Mouse (Mus musculus) spleen, embryonic (tissue): ENCODE data around the gene Pnpla7.

Source experiments
- CTCF ChIA-PET: fragments of 350-600 bp; sonication (Branson Sonifier 250); formaldehyde crosslinking; loops from one replicate; lab custom pipeline; 2022; lab: Charles Lee

Gene Pnpla7

GRCm38 (mm10) chr2:24976960-24977359 is 1.1 kb downstream of the Pnpla7 start:
- CTCF ChIA-PET = no interaction called here

GRCm38 (mm10) chr2:24987762-24988161 is 11.9 kb downstream of the Pnpla7 start:
- CTCF ChIA-PET = no interaction called here

GRCm38 (mm10) chr2:24995332-24995731 is 19.5 kb downstream of the Pnpla7 start:
- CTCF ChIA-PET = no interaction called here

- CTCF ChIA-PET = no interaction called here
Measured at GRCm38 (mm10) chr2:24996471-24996870, 20.6 kb downstream of the Pnpla7 start.

GRCm38 (mm10) chr2:25000544-25001235 is 24.9 kb downstream of the Pnpla7 start:
- CTCF ChIA-PET = no interaction called here

GRCm38 (mm10) chr2:25003946-25004786 is 28.3 kb downstream of the Pnpla7 start:
- CTCF ChIA-PET = interaction anchor here (0.7 kb wide), 1 partner anchor 166 kb away, joined by 4 read pairs; no protein-coding TSS in a partner anchor

GRCm38 (mm10) chr2:25006767-25007166 is 30.9 kb downstream of the Pnpla7 start:
- CTCF ChIA-PET = no interaction called here

- CTCF ChIA-PET = interaction anchor here (0.7 kb wide), 1 partner anchor 107 kb away, joined by 3 read pairs; no protein-coding TSS in a partner anchor
Measured at GRCm38 (mm10) chr2:25008250-25008649, 32.4 kb downstream of the Pnpla7 start.

GRCm38 (mm10) chr2:25022678-25023077 is 46.8 kb downstream of the Pnpla7 start:
- CTCF ChIA-PET = no interaction called here

- CTCF ChIA-PET = no interaction called here
Measured at GRCm38 (mm10) chr2:25025109-25025508, 49.3 kb downstream of the Pnpla7 start.

GRCm38 (mm10) chr2:25034994-25035393 is 59.2 kb downstream of the Pnpla7 start:
- CTCF ChIA-PET = no interaction called here

GRCm38 (mm10) chr2:25040089-25040488 is 64.3 kb downstream of the Pnpla7 start:
- CTCF ChIA-PET = no interaction called here

GRCm38 (mm10) chr2:25050921-25051320 is 75.1 kb downstream of the Pnpla7 start:
- CTCF ChIA-PET = no interaction called here

- CTCF ChIA-PET = no interaction called here
Measured at GRCm38 (mm10) chr2:25051450-25051849, 75.6 kb downstream of the Pnpla7 start.

GRCm38 (mm10) chr2:25053101-25053500 is 77.3 kb downstream of the Pnpla7 start:
- CTCF ChIA-PET = no interaction called here

- CTCF ChIA-PET = no interaction called here
Measured at GRCm38 (mm10) chr2:25054221-25055067, 78.6 kb downstream of the Pnpla7 start, which contains the start of gene Nsmf. Gene Nsmf, plus strand, starts transcription at chr2:25054355.

- CTCF ChIA-PET = no interaction called here
Measured at GRCm38 (mm10) chr2:25055068-25055405, 79.2 kb downstream of the Pnpla7 start.

GRCm38 (mm10) chr2:25055409-25056155 is 79.7 kb downstream of the Pnpla7 start:
- CTCF ChIA-PET = no interaction called here

GRCm38 (mm10) chr2:25058926-25059325 is 83.1 kb downstream of the Pnpla7 start:
- CTCF ChIA-PET = no interaction called here

- CTCF ChIA-PET = no interaction called here
Measured at GRCm38 (mm10) chr2:25063523-25063922, 87.7 kb downstream of the Pnpla7 start.

- CTCF ChIA-PET = interaction anchor here (0.6 kb wide), 1 partner anchor 115 kb away, joined by 6 read pairs; no protein-coding TSS in a partner anchor
Measured at GRCm38 (mm10) chr2:25064285-25064684, 88.5 kb downstream of the Pnpla7 start.
